Mouse (Mus musculus): ENCODE data around the gene Alb. TPM values are rescaled to one million over a fixed set of nuclear protein-coding genes. Genes with fewer than 3 reads are reported as not detected.

Alb gene
- polyA plus RNA-seq (2012; rRNA removed): 0.07 and 0.22 TPM in 2 replicates

- Histone ChIP-seq H3K4me1 (ENCODE audit: control insufficient read depth, insufficient read depth, low read length) (no peaks in the 10 kb centered on the region), H3K36me3 (ENCODE audit: control insufficient read depth, insufficient read depth, low read length) (no peaks in the 10 kb centered on the region), H3K27ac (ENCODE audit: control insufficient read depth, insufficient read depth, low read depth, low read length) (no peak within 1 kb of the TSS), H3K27me3 (ENCODE audit: control insufficient read depth, insufficient read depth, low read length) (no peaks in the 10 kb centered on the region), H3K4me3 (ENCODE audit: control insufficient read depth, low read depth, low read length) (no peak within 1 kb of the TSS)
- TF ChIP-seq POLR2A (IDR thresholded peaks at IDR 0.05; ENCODE audit: control insufficient read depth, low read depth, low read length) (no peak), CTCF (IDR thresholded peaks at IDR 0.05; ENCODE audit: control insufficient read depth, insufficient read depth, insufficient replicate concordance, low read depth, low read length) (no peak)
Observed at GRCm38 (mm10) chr5:90460619-90461018, at the start of gene Alb. Alb (plus strand) TSS chr5:90460897.

GRCm38 (mm10) chr5:90414142-90414924 lies 46.4 kb upstream of the Alb start:
- no peaks in the 10 kb centered on the region for H3K4me1 ChIP-seq (ENCODE audit: control insufficient read depth, insufficient read depth, low read length)
- TF ChIP-seq CTCF (IDR thresholded peaks at IDR 0.05; ENCODE audit: control insufficient read depth, insufficient read depth, insufficient replicate concordance, low read depth, low read length) (no peak), POLR2A (IDR thresholded peaks at IDR 0.05; ENCODE audit: control insufficient read depth, low read depth, low read length) (no peak)
- no peaks in the 10 kb centered on the region for H3K36me3 ChIP-seq (ENCODE audit: control insufficient read depth, insufficient read depth, low read length)
- no peak overlapping the region for H3K27ac ChIP-seq (ENCODE audit: control insufficient read depth, insufficient read depth, low read depth, low read length)
- H3K4me3 ChIP-seq (ENCODE audit: control insufficient read depth, low read depth, low read length): no peak overlapping the region
- H3K27me3 ChIP-seq (ENCODE audit: control insufficient read depth, insufficient read depth, low read length): no peaks in the 10 kb centered on the region

- Histone ChIP-seq H3K4me3 (ENCODE audit: control insufficient read depth, low read depth, low read length) (no peak overlapping the region), H3K4me1 (ENCODE audit: control insufficient read depth, insufficient read depth, low read length) (no peaks in the 10 kb centered on the region), H3K27ac (ENCODE audit: control insufficient read depth, insufficient read depth, low read depth, low read length) (no peak overlapping the region), H3K27me3 (ENCODE audit: control insufficient read depth, insufficient read depth, low read length) (no peaks in the 10 kb centered on the region), H3K36me3 (ENCODE audit: control insufficient read depth, insufficient read depth, low read length) (no peaks in the 10 kb centered on the region)
- TF ChIP-seq POLR2A (IDR thresholded peaks at IDR 0.05; ENCODE audit: control insufficient read depth, low read depth, low read length): no peak
- TF ChIP-seq CTCF (IDR thresholded peaks at IDR 0.05; ENCODE audit: control insufficient read depth, insufficient read depth, insufficient replicate concordance, low read depth, low read length): no peak
Observed at GRCm38 (mm10) chr5:90414925-90415295, 45.8 kb upstream of the Alb start.

GRCm38 (mm10) chr5:90424625-90425024 lies 36.1 kb upstream of the Alb start:
- TF ChIP-seq POLR2A (IDR thresholded peaks at IDR 0.05; ENCODE audit: control insufficient read depth, low read depth, low read length): no peak
- no peak for TF ChIP-seq CTCF (IDR thresholded peaks at IDR 0.05; ENCODE audit: control insufficient read depth, insufficient read depth, insufficient replicate concordance, low read depth, low read length)
- no peak overlapping the region for H3K27ac ChIP-seq (ENCODE audit: control insufficient read depth, insufficient read depth, low read depth, low read length)

DNA sequence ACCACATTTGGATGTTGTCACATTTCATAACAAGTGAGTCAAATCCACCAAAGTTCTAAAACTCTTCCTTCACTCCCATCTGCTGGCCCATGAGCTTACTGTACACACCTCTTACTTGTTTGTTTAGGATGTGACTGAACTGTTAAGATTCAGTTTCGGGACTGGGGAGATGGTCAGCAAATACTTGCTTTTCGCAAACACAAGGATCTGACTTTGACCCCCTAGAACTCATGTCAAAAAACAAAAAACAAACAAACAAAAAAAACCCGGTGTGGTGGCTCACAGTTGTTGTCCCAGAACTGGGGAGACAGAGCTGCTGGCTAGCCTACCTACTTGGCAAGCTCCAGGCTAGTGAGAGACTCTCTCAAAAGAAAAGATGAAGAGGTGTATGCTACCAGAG lies 35.5 kb upstream of the Alb start:
- no peak overlapping the region for H3K27ac ChIP-seq (ENCODE audit: control insufficient read depth, insufficient read depth, low read depth, low read length)
- TF ChIP-seq CTCF (IDR thresholded peaks at IDR 0.05; ENCODE audit: control insufficient read depth, insufficient read depth, insufficient replicate concordance, low read depth, low read length) (no peak), POLR2A (IDR thresholded peaks at IDR 0.05; ENCODE audit: control insufficient read depth, low read depth, low read length) (no peak)

More at GRCm38 (mm10) chr5:90424625-90425024, 36.1 kb upstream of the Alb start:
- H3K4me1 ChIP-seq (ENCODE audit: control insufficient read depth, insufficient read depth, low read length): peaks cover 2% of the 10 kb centered on the region; the same call in 1 of the 2 replicates
- H3K36me3 ChIP-seq (ENCODE audit: control insufficient read depth, insufficient read depth, low read length): no peaks in the 10 kb centered on the region
- H3K27me3 ChIP-seq (ENCODE audit: control insufficient read depth, insufficient read depth, low read length): no peaks in the 10 kb centered on the region
- no peak overlapping the region for H3K4me3 ChIP-seq (ENCODE audit: control insufficient read depth, low read depth, low read length)

GRCm38 (mm10) chr5:90431053-90431452 lies 29.6 kb upstream of the Alb start:
- no peak overlapping the region for H3K27ac ChIP-seq (ENCODE audit: control insufficient read depth, insufficient read depth, low read depth, low read length)
- H3K36me3 ChIP-seq (ENCODE audit: control insufficient read depth, insufficient read depth, low read length): no peaks in the 10 kb centered on the region
- H3K27me3 ChIP-seq (ENCODE audit: control insufficient read depth, insufficient read depth, low read length): no peaks in the 10 kb centered on the region
- H3K4me3 ChIP-seq (ENCODE audit: control insufficient read depth, low read depth, low read length): no peak overlapping the region
- TF ChIP-seq POLR2A (IDR thresholded peaks at IDR 0.05; ENCODE audit: control insufficient read depth, low read depth, low read length): no peak
- no peak for TF ChIP-seq CTCF (IDR thresholded peaks at IDR 0.05; ENCODE audit: control insufficient read depth, insufficient read depth, insufficient replicate concordance, low read depth, low read length)
- H3K4me1 ChIP-seq (ENCODE audit: control insufficient read depth, insufficient read depth, low read length): peaks cover 2% of the 10 kb centered on the region; the same call in 1 of the 2 replicates

More for the DNA sequence above, 35.5 kb upstream of the Alb start:
- Histone ChIP-seq H3K36me3 (ENCODE audit: control insufficient read depth, insufficient read depth, low read length) (no peaks in the 10 kb centered on the region), H3K27me3 (ENCODE audit: control insufficient read depth, insufficient read depth, low read length) (no peaks in the 10 kb centered on the region), H3K4me1 (ENCODE audit: control insufficient read depth, insufficient read depth, low read length) (peaks cover 2% of the 10 kb centered on the region; the same call in 1 of the 2 replicates), H3K4me3 (ENCODE audit: control insufficient read depth, low read depth, low read length) (no peak overlapping the region)

GRCm38 (mm10) chr5:90439157-90439556 lies 21.5 kb upstream of the Alb start:
- H3K27me3 ChIP-seq (ENCODE audit: control insufficient read depth, insufficient read depth, low read length): no peaks in the 10 kb centered on the region
- no peaks in the 10 kb centered on the region for H3K36me3 ChIP-seq (ENCODE audit: control insufficient read depth, insufficient read depth, low read length)
- H3K27ac ChIP-seq (ENCODE audit: control insufficient read depth, insufficient read depth, low read depth, low read length): no peak overlapping the region
- no peak overlapping the region for H3K4me3 ChIP-seq (ENCODE audit: control insufficient read depth, low read depth, low read length)
- TF ChIP-seq POLR2A (IDR thresholded peaks at IDR 0.05; ENCODE audit: control insufficient read depth, low read depth, low read length) (no peak), CTCF (IDR thresholded peaks at IDR 0.05; ENCODE audit: control insufficient read depth, insufficient read depth, insufficient replicate concordance, low read depth, low read length) (no peak)
- H3K4me1 ChIP-seq (ENCODE audit: control insufficient read depth, insufficient read depth, low read length): no peaks in the 10 kb centered on the region

Data from testis, adult 2 months (tissue).